Mouse (Mus musculus): Measurements from ENCODE around the gene Gm17387.
A peak's percentile ranks its signal among the peaks of the same experiment; 100 is the strongest.

Gene Gm17387

DNA sequence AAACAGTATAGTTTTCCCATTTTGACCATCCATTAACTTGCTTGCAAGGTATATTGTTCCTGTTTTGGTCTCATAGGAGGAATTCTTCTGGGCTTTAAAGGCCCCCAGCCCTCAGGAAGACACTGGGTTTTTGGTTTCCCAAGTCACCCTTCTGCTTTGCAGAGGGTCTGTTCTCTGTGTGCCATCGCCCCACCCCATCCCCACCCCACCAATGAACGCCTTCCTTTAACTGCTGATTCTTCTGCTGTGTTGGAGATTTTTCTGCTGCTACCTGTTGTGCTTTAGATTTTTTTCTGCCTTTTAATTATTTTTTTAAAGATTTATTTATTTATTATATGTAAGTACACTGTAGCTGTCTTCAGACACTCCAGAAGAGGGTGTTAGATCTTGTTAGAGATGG is at the start of gene Gm17387:
Gene Gm17387 (plus strand): TSS at position 301 of the 400 bp plus-strand sequence.
- DNase-seq (ENCODE audit: low spot score): no peak

GRCm38 (mm10) chr7:140981704-140982103 is 47.2 kb upstream of the Gm17387 start:
- no peak for DNase-seq (ENCODE audit: low spot score)

DNA sequence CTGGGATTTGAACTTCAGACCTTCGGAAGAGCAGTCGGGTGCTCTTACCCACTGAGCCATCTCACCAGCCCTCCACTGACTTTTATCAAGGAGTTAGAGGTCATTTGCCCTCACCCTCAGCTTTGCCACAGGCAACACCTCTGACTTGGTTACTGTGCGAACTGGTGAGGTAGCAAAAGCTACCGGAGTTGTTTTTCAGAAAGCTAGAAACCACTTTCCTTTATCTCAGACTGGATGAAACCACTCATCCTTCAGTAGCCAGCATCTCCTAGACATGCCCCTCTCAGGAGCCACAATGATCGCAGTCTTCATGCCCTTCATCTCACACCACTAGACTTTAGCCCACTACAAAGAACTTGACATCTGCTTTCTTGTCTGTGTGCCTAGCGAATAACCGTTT is 46.0 kb upstream of the Gm17387 start:
- DNase-seq (ENCODE audit: low spot score): no peak

DNA sequence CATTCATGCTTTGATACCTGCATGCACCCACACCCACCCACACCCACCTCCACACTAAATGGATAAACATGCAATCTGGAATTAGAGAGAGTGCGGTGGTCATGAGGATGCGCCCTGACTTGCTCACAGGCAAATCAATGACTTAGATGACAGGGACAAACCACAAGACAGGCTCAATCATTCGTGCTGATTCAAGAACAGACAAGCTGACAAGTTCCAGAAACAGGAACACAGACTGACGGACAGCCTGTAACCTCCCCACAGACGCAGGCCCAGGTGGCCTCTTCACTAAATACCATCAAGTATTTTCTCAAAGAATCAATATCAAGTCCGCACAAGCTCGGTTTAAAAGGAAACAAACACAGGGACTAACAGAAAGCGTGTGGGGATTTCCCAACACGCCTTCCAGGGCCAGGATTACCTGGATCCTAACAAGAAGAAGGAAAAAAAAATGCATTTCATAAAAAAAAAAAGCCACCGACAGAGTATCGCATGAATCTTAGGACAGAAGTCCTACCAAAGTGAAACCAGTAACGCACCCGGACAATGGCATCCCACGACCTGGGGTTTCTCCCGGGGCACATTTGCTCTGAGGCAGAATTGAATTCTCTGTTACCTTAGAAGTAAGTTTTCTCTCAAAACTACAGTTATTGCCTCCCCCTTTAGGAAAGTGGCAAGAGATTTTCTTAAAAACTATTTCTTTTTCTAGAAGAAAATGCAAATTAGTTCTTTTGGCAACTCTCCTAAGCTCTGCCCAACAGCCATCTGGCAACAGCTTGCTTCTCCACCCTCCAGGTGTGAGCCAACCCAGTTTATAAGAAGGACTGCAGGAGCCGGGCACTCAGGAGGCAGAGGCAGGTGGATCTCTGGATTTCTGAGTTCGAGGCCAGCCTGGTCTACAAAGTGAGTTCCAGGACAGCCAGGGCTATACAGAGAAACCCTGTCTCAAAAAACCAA is 41.5 kb upstream of the Gm17387 start:
- no peak for DNase-seq (ENCODE audit: low spot score)

GRCm38 (mm10) chr7:140989022-140989421 is 39.9 kb upstream of the Gm17387 start:
- DNase-seq (ENCODE audit: low spot score): no peak

DNA sequence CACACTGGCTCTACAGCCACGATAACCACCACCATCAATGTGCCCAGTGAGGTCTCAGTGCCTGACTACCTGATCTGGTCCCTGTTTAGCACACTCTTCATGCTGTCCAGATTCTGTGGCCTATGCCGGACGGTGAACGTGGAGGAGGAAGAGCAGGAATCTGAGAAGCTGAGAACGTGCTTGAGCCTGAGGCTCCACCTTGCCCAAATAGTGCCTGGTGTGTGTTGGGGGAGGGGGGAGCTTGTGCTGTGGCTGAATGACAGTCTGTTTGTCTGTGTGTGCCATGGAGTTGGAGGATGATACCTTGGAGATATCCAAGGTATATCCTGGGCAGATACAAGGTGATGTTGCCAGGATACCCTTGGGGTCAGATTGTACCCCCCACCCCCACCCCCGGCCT is 38.7 kb upstream of the Gm17387 start:
- no peak for DNase-seq (ENCODE audit: low spot score)

DNA sequence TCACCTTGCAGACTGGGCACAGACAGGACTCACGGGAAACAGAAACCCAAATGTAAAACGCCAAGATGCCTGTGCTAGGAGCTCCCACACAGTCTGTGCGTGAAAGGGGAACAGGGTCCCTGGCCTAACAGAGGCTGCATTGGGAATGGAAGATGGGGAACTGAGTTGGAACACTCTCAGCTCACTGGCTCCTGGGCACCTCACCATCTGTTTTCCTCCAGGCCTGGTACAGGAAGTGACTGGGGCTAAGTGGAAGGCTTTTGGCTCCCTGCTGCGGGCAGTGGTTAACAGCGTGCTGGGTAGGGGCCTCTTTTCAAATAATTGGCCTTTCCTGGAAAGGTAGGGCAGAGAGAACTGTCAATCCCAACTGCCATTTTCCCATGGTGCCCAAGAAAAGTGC is 38.3 kb upstream of the Gm17387 start:
- no peak for DNase-seq (ENCODE audit: low spot score)

- DNase-seq (ENCODE audit: low spot score): no peak
Measured at GRCm38 (mm10) chr7:140991117-140991689, 37.7 kb upstream of the Gm17387 start.

DNA sequence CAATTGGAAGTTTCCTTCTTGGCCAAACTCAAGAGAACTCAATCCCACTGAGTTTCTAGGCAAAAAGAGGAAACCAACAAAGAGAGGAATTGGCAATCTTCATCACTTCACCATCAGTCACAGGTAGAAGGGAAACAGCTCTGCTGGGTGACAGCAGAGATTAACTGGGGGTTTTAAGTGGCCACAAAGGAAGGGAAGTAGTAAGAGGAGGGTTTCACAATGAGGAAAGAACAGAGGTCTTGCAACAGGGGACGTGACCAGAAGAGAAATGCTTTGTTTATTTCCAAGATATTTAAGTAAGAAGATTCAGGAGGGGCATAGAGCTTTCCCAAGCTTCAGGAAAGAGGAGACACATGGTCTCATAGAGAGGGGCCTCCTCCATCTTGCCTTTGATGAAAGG is 31.1 kb upstream of the Gm17387 start:
- no peak for DNase-seq (ENCODE audit: low spot score)

DNA sequence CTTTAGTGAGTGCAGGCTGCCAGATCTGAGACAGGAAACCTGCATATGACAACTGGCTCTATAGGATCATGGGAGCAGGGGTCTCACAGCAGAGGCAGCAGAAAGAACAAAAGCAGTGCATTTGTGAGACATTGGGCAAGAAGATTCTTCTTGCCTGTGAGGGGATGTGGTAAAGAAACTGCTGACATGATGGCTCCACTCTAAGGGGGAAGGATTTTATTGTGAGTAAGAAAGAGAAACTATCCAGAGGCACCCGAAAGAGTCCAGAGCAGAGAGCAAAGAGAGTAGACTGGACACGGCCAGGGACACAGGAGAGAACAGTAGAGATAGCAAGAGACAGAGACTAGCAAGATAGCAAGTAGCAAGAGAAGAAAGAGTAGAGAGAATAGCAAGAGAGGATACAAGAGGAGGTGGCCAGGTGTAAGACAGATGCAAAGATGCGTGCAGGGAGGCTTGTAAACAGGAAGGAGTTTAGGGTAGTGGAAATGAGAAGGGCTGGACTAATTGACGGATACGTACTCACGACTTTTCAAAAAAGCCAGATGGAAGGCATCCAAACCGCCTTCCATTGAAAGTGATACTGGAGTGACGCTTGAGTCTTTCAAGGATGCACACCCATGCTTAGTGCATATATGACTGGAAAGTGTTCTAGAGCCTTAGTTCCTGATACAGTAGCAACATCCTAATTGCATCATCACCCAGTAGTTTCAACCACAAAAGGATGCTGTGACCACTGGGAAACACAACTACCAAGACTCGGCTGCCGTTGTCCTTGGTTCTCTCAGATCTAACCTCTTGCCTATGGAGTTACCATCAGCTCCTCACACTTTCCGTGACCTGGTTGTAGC is 29.9 kb upstream of the Gm17387 start:
- no peak for DNase-seq (ENCODE audit: low spot score)

DNA sequence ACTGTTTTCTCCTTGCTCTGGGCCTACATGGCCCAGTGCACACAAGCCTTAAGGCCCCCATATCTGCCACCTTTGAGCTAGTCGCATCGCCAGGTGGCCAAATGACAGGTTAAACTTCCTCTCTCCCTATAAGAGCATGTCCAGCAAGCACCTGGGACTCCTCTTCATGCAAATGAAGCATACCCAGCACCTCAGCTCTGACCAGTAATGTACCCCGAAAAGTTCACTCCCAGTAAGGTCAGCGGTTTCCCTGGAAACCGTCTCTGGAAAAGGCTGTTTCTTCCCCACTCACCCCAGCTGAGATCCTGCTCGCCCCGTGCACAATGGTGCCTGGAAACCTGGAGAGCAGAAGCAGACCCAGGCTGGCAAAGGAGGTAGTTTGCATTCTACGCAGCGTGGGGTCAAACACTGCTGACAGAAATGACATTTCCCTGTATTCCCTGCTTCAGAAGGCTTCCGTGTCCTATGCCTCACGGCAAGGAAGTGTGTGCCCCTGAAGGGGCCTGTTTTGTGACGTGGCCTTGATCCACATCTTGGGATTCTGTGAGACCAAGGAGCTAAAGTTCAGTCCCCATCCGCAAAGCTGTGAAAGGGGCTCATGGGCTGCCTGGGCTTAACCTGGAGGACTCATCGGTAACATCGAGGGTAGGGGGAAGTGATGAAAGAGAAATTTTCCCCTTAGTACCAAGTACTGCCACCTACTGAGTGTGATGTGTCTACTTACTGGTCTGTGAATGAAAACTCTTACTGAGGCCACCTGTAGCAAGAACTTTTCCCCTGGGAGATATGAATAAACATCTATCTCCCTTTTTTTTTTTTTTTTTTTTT is 27.8 kb upstream of the Gm17387 start:
- no peak for DNase-seq (ENCODE audit: low spot score)

GRCm38 (mm10) chr7:141003248-141004010 is 25.5 kb upstream of the Gm17387 start:
- no peak for DNase-seq (ENCODE audit: low spot score)

GRCm38 (mm10) chr7:141006446-141006845 is 22.5 kb upstream of the Gm17387 start:
- no peak for DNase-seq (ENCODE audit: low spot score)

- no peak for DNase-seq (ENCODE audit: low spot score)
Measured at GRCm38 (mm10) chr7:141006914-141007313, 22.0 kb upstream of the Gm17387 start.

- peak; percentile 55 for DNase-seq (ENCODE audit: low spot score)
Measured at GRCm38 (mm10) chr7:141008312-141008761, 20.6 kb upstream of the Gm17387 start.

GRCm38 (mm10) chr7:141008938-141009660 is 19.8 kb upstream of the Gm17387 start:
- peak; percentile 95 for DNase-seq (ENCODE audit: low spot score)

- DNase-seq (ENCODE audit: low spot score): no peak
Measured at GRCm38 (mm10) chr7:141009665-141010064, 19.3 kb upstream of the Gm17387 start.

DNA sequence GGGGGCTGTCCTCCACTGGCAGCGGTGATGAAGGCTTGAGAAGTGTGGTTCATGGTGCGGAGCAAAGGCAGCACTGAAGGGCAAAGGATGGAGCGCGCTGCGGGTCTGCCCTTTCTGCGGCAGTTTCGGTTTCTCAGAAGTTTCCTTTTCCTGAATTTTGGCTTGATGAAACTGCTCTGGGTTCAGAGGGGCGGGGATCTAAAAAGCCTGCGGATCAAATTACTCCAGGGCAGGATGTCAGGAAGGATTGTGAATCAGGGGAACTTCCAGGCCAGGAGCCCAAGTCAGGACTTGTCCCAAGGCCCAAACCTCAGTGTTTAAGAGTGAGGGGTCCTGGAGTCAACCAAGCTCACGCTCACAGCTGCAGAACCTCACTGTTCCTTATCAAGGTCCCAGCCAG is 18.3 kb upstream of the Gm17387 start, which contains the start of gene Ifitm3:
Gene Ifitm3 (minus strand): TSS at position 178 of the 400 bp plus-strand sequence.
- DNase-seq (ENCODE audit: low spot score): peak; percentile 58

DNA sequence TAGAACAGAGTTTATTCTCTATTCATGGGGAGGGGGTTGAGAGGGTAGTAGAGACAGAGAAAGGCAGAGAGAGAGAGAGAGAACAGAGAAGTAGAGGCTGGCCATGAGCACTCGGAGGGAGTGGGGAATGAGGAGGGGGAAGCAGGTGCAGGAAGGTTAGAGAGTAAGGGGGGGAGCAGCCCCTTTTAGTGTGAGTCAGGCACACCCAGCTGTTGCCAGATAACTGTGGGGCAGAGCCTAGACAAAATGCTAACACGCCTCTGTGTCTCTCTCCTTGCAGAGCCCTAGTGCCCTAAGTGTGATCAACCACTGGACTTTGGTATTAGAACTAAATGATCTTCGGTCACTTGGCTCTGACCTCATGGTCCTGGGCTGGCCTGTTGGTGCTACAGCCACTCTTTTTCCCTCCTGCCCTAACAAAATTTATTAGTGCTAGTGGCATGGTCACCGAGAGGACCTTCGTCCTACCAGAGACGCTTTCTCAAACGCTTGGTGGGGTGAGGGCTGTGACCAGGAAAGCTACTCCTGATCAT is 17.6 kb upstream of the Gm17387 start:
- DNase-seq (ENCODE audit: low spot score): no peak

Data from embryo, embryonic 10 days (tissue).